Mouse (Mus musculus) G1E (cell line): ENCODE measurements around the gene Mocs1.

Experiments
- CTCF ChIP-seq: IDR thresholded peaks from 2 replicates; pipeline ENCODE4 v1.5.1; 2012; ENCODE audit warnings: low read depth, low read length, inconsistent platforms, mixed read lengths
- TAL1 ChIP-seq: conservative IDR thresholded peaks from 2 replicates; pipeline ENCODE4 v1.6.1; 2012; ENCODE audit warnings: low read depth, low read length, inconsistent platforms, mixed read lengths

DNA sequence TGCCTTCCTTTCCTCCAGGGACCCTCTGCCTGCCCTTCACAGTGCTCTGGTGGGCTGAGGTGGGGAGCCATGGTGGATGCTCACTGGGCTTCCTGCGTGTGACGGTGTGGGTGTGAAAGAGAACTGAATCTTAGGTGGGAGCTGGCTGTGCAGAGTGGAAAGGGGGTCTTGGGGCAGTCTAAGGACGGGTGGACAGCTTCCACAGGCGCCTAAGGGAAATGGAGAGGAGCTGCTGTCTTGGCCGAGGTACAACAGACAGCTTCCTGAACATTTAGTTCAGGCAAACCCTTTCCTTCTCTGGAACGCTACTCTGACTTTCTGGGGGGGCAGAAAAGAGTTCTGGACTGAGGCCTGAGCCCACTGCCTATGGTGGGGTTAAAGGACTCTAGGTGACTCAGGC is 2.0 kb downstream of the Mocs1 start:
- TF ChIP-seq CTCF (no peak), TAL1 (no peak)
